ENCODE assay signal across 14 mouse cellular contexts in the genomic region with DNA sequence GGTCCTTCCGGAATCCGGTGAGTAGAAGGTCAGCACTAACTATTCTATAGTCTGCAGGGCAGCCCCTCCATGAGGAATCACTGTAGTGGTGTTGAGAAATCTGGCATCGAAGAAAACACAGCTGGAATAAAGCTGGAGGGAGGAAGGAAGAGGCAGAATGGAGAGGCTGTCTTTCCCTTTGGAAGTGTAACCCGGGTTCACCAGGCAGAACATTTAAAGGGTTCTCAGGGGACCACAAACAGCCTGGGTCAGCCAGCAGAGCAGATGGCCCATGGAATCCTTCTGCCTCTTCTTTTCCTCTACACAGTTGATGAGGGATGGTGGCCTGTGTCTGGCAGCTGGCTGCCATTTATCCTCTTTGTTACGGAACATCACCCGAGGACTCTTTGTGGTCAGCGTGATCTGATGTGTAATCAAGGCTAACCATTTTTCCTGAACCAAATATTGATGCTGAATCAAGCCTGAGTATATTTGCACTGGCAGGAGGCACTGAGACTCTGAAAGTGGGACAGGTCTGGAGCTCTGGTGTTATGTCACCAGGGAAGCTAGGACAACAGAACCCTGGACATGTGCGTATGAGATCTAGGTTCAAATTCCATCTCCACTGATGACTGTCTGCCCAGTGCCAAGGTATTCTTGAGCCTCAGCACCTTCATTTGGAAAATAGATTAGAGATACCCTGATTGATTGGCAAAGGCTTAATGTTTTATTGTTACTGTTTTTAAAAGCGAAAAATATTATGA. TPM values are rescaled to one million over a fixed set of nuclear protein-coding genes. Genes with fewer than 3 reads are reported as not detected.
DNase-seq lines count a peak whose midpoint lies in the region; ATAC-seq and TF ChIP-seq lines count a peak whose summit lies in the region.
"Had no signal": no experiment of that assay in that cellular context is flagged by ENCODE, and none has a peak within 500 bp of the region (broad histone marks: within the 10 kb centered on the region; RNA-seq: fewer than 3 reads in every experiment).

No protein-coding gene starts in this region.

- TF ChIP-seq CTCF in liver, adult 2 months (IDR thresholded peaks at IDR 0.05; ENCODE audit: low read depth, low read length) = no peak

- H3K4me2 ChIP-seq in liver, embryonic 11.5 days = no peak overlapping the region

- no peaks in the 10 kb centered on the region for H3K27me3 ChIP-seq in liver, adult 2 months (ENCODE audit: control insufficient read depth, insufficient read depth, low read length)
- H3K27me3 ChIP-seq in liver, embryonic 11.5 days (replicated peaks; ENCODE audit: control insufficient read depth, insufficient read depth, low read length) = no peaks in the 10 kb centered on the region

- no peak for TF ChIP-seq POLR2A in liver, adult 2 months (IDR thresholded peaks at IDR 0.05; ENCODE audit: extremely low read depth, insufficient read depth, low read length)

- peak; percentile 64 to 71 for DNase-seq in cerebellum, postnatal 10 days
- DNase-seq in cerebellum, adult 9-11 months = no peak
- DNase-seq in liver, adult 2 months (ENCODE audit: extremely low read depth, low read depth, low spot score) = peak; percentile 97
- no peak for DNase-seq in liver, embryonic 11.5 days (ENCODE audit: low spot score)
- peak; percentile 35 to 38 for DNase-seq in heart, postnatal 10 days
- DNase-seq in mesoderm, embryonic 11.5 days (ENCODE audit: low read depth, low spot score) = peak; percentile 51
- no peak for DNase-seq in testis, postnatal 14 days (ENCODE audit: low spot score)
- no peak for DNase-seq in urinary bladder, postnatal 14 days (ENCODE audit: low spot score)

- no peaks in the 10 kb centered on the region for H3K36me3 ChIP-seq in liver, adult 2 months (ENCODE audit: control insufficient read depth, insufficient read depth, low read length)
- H3K36me3 ChIP-seq in liver, embryonic 11.5 days (ENCODE audit: control insufficient read depth, insufficient read depth, low read length) = no peaks in the 10 kb centered on the region

- H3K79me2 ChIP-seq in liver, adult 2 months (ENCODE audit: control insufficient read depth, insufficient read depth, low read length) = no peaks in the 10 kb centered on the region

- H3K27ac ChIP-seq in liver, adult 2 months (replicated peaks; ENCODE audit: insufficient read depth, low read depth, low read length) = peak overlapping the region; percentile 68
- no peak overlapping the region for H3K27ac ChIP-seq in liver, embryonic 11.5 days (ENCODE audit: low read depth, low read length)
- H3K27ac ChIP-seq: macrophage had no signal

- H3K4me1 ChIP-seq in liver, adult 2 months (ENCODE audit: control insufficient read depth, insufficient read depth, low read length) = peaks cover 2% of the 10 kb centered on the region; the same call in 1 of the 2 replicates
- H3K4me1 ChIP-seq in liver, embryonic 11.5 days (replicated peaks; ENCODE audit: control insufficient read depth, insufficient read depth, low read length) = no peaks in the 10 kb centered on the region

- WGBS in liver, adult 2 months = 55% methylated on average over 9 of the region's 9 CpGs
- WGBS in liver, embryonic 11.5 days = 75% methylated on average over 9 of the region's 9 CpGs

- no peaks in the 10 kb centered on the region for H3K9me3 ChIP-seq in liver, embryonic 11.5 days (ENCODE audit: control insufficient read depth, low read length)

- H3K9ac ChIP-seq in liver, adult 2 months (ENCODE audit: low read depth, low read length) = no peak overlapping the region
- no peak overlapping the region for H3K9ac ChIP-seq in liver, embryonic 11.5 days (ENCODE audit: low read depth, low read length)

- intact Hi-C loops in heart, postnatal 10 days (cut with DNase I) = no loop called here

- H3K4me3 ChIP-seq in liver, adult 2 months (ENCODE audit: insufficient read depth, low read depth, low read length) = no peak overlapping the region
- no peak overlapping the region for H3K4me3 ChIP-seq in liver, embryonic 11.5 days (ENCODE audit: low read depth, low read length)
- H3K4me3 ChIP-seq: myocyte had no signal

- ATAC-seq in liver, embryonic 11.5 days (replicated peaks; ENCODE audit: low FRiP score) = no peak

RNA-seq across cellular contexts. Expression of a gene that starts 9.8 kb away (rescaled TPM):
- total RNA-seq in liver, adult 2 months (2014; rRNA removed) = not detected in 2 replicates
- not detected in 2 replicates for polyA plus RNA-seq in liver, adult 2 months (2012; rRNA removed)
- polyA plus RNA-seq in liver, embryonic 11.5 days (2014; fragmentation: Nextera tagmentation; extraction: Ambion mirVana) = not detected in 2 replicates
- total RNA-seq in heart, postnatal 10 days (2021) = not detected
- total RNA-seq: layer of hippocampus, adult 8-10 months had no signal
- polyA plus RNA-seq: intestine, embryonic 14.5 days; limb, embryonic 11.5 days; myocyte; small intestine, adult 2 months had no signal

Comparison
In these comparisons a context has a peak if more than half of its experiments do, and no peak if none do; other contexts are left out.
1. DNase-seq: peak in cerebellum, postnatal 10 days (2 of 2), liver, adult 2 months (single experiment), heart, postnatal 10 days (2 of 2) and mesoderm, embryonic 11.5 days (single experiment); none in cerebellum, adult 9-11 months (single experiment), liver, embryonic 11.5 days (single experiment), testis, postnatal 14 days (single experiment) and urinary bladder, postnatal 14 days (single experiment).